Mouse (Mus musculus) CH12.LX (cell line): ENCODE results near the gene Krt222.

Source experiments
- CTCF ChIP-seq, 2 experiments: IDR thresholded peaks in 1 of 2; conservative IDR thresholded peaks in 1 of 2; 2 replicates each; pipeline ENCODE4 v1.5.1; 2011 to 2012; ENCODE audit warnings: low read depth in 2 of 2, low read length in 2 of 2, improper control_type of control experiment in 1 of 2, inconsistent platforms in 1 of 2, mild to moderate bottlenecking in 1 of 2, moderate library complexity in 1 of 2
- MAX ChIP-seq: IDR thresholded peaks from 2 replicates; pipeline ENCODE4 v1.6.1; 2011; ENCODE audit warnings: low read length, improper control_type of control experiment
- USF2 ChIP-seq: conservative IDR thresholded peaks from 2 replicates; pipeline ENCODE4 v1.6.1; 2011; ENCODE audit warnings: low read depth, low read length, improper control_type of control experiment

- TF ChIP-seq USF2 (no peak), MAX (no peak), CTCF (conservative IDR thresholded peaks at IDR 0.05 in 1 of 2, IDR thresholded peaks at IDR 0.05 in 1 of 2; ENCODE audit: low read depth in 2 of 2, low read length in 2 of 2) (peak; percentile 33 to 51; a peak in 3 of 4 replicates)
Measured at GRCm38 (mm10) chr11:99217248-99217986, 26.5 kb downstream of the Krt222 start.
